Mouse (Mus musculus): ENCODE measurements around the gene Ndufs5. TPM values are rescaled to one million over a fixed set of nuclear protein-coding genes. Genes with fewer than 3 reads are reported as not detected.

The Ndufs5 gene
- polyA plus RNA-seq, 1 experiment from 2014 or later, result 586 TPM

DNA sequence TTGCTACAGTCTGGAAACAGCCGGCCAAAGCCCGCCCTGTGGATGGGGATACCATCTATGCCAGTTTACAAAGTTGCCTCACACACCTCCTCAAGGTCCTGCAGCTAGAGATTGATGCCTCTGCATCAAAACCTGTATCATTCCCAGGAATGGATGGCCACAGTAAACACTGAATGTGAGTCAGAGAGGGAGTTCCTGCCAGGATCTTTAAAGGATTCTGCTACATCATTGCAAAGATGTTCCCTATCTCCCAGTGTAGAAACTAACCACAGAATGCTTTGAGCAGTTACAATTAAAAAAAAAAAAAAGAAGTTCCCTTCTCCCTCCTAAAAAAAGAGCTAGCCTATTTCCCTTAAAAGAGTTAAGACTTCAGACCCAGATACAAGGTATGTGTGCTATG lies 12.7 kb downstream of the Ndufs5 start:
- H3K27me3 ChIP-seq (ENCODE audit: control insufficient read depth, insufficient read depth, low read length), result no peaks in the 10 kb centered on the region
- WGBS, result 90% methylated on average over 2 of the region's 2 CpGs
- no peak overlapping the region for H3K4me2 ChIP-seq (ENCODE audit: low read depth, low read length)
- H3K9ac ChIP-seq (replicated peaks; ENCODE audit: low read depth, low read length), result no peak overlapping the region
- no peak overlapping the region for H3K4me3 ChIP-seq (ENCODE audit: low read depth, low read length)
- no peak for ATAC-seq (ENCODE audit: low read depth)
- H3K27ac ChIP-seq (ENCODE audit: low read depth, low read length), result no peak overlapping the region
- H3K9me3 ChIP-seq (ENCODE audit: control insufficient read depth, low read length), result no peaks in the 10 kb centered on the region
- no peaks in the 10 kb centered on the region for H3K36me3 ChIP-seq (ENCODE audit: control insufficient read depth, insufficient read depth, low read length)
- H3K4me1 ChIP-seq (ENCODE audit: control insufficient read depth, insufficient read depth, low read length), result no peaks in the 10 kb centered on the region

DNA sequence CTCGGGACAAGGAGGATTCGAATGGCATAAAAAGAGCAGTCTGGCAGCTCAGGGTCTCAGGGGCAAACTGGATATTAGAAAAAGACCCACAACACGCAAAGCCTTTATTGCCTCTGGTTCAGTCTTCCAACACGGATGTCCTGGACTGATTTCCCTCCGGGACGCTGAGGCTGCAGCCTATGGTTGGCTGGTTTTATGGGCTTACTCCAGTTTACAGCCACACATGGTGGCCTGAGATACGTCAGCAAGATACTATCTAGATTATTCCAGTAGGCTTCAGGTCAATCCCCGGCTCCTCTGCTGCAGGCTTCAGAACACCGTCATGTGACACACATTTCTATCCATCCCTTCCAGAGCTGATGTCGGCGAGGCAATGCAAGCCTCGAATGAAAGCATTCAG lies 24.6 kb downstream of the Ndufs5 start:
- Histone ChIP-seq H3K9me3 (ENCODE audit: control insufficient read depth, low read length) (no peaks in the 10 kb centered on the region), H3K4me2 (ENCODE audit: low read depth, low read length) (no peak overlapping the region), H3K27me3 (ENCODE audit: control insufficient read depth, insufficient read depth, low read length) (no peaks in the 10 kb centered on the region), H3K36me3 (ENCODE audit: control insufficient read depth, insufficient read depth, low read length) (no peaks in the 10 kb centered on the region), H3K4me3 (ENCODE audit: low read depth, low read length) (no peak overlapping the region), H3K4me1 (ENCODE audit: control insufficient read depth, insufficient read depth, low read length) (no peaks in the 10 kb centered on the region), H3K27ac (ENCODE audit: low read depth, low read length) (no peak overlapping the region), H3K9ac (replicated peaks; ENCODE audit: low read depth, low read length) (no peak overlapping the region)
- ATAC-seq (ENCODE audit: low read depth), result peak; percentile 65
- 61% methylated on average over 12 of the region's 12 CpGs for WGBS

DNA sequence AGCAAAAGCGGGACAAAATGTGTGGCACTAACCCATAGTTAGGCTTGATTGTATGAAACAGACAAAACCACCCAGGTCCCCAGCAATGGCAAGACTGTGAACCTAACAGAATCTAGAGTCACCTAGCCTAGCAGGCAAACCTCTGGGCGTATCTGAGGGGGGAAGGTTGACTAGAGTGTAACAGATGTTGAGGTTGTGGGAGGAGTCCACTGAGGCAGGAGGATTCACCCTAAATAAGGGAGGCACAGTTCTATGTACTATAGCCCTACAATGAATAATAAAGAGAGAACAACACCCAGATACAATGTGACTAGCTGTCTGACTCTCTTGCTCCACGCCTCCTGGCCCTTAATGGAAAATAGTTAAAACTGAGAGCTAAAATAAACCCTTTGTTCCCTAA lies 25.9 kb downstream of the Ndufs5 start:
- H3K36me3 ChIP-seq (ENCODE audit: control insufficient read depth, insufficient read depth, low read length), result no peaks in the 10 kb centered on the region
- no peak for ATAC-seq (ENCODE audit: low read depth)
- WGBS, result 82% methylated on average over 3 of the region's 3 CpGs

DNA sequence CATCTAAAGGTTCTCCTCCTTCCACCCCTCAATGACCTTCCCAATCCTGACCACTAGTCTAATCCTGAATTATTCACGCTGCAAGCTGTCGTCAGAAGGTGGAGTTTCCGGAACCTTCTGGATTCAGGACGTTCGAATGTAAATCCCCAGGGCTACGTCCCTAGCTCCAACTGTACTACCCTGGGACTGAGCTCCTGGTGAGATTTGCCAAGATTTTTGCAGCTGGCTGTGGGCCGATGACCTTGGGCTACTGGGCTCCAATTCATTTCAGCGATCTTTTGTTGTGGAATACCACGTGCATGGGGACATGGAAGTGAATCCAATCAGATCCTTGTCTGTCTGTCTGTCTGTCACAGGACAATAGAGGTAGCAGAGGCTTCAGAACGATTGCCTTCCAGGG lies 27.7 kb downstream of the Ndufs5 start:
- Histone ChIP-seq H3K4me2 (ENCODE audit: low read depth, low read length) (no peak overlapping the region), H3K27me3 (ENCODE audit: control insufficient read depth, insufficient read depth, low read length) (no peaks in the 10 kb centered on the region), H3K9ac (replicated peaks; ENCODE audit: low read depth, low read length) (no peak overlapping the region), H3K36me3 (ENCODE audit: control insufficient read depth, insufficient read depth, low read length) (no peaks in the 10 kb centered on the region), H3K9me3 (ENCODE audit: control insufficient read depth, low read length) (no peaks in the 10 kb centered on the region), H3K27ac (ENCODE audit: low read depth, low read length) (no peak overlapping the region), H3K4me1 (ENCODE audit: control insufficient read depth, insufficient read depth, low read length) (peaks cover 11% of the 10 kb centered on the region), H3K4me3 (ENCODE audit: low read depth, low read length) (no peak overlapping the region)
- no peak for ATAC-seq (ENCODE audit: low read depth)
- WGBS, result 85% methylated on average over 10 of the region's 10 CpGs

More for the DNA sequence above, 25.9 kb downstream of the Ndufs5 start:
- Histone ChIP-seq H3K4me2 (ENCODE audit: low read depth, low read length) (no peak overlapping the region), H3K9ac (replicated peaks; ENCODE audit: low read depth, low read length) (no peak overlapping the region), H3K4me1 (ENCODE audit: control insufficient read depth, insufficient read depth, low read length) (peaks cover 3% of the 10 kb centered on the region; the same call in 1 of the 2 replicates), H3K27me3 (ENCODE audit: control insufficient read depth, insufficient read depth, low read length) (no peaks in the 10 kb centered on the region), H3K4me3 (ENCODE audit: low read depth, low read length) (no peak overlapping the region), H3K27ac (ENCODE audit: low read depth, low read length) (no peak overlapping the region), H3K9me3 (ENCODE audit: control insufficient read depth, low read length) (no peaks in the 10 kb centered on the region)

DNA sequence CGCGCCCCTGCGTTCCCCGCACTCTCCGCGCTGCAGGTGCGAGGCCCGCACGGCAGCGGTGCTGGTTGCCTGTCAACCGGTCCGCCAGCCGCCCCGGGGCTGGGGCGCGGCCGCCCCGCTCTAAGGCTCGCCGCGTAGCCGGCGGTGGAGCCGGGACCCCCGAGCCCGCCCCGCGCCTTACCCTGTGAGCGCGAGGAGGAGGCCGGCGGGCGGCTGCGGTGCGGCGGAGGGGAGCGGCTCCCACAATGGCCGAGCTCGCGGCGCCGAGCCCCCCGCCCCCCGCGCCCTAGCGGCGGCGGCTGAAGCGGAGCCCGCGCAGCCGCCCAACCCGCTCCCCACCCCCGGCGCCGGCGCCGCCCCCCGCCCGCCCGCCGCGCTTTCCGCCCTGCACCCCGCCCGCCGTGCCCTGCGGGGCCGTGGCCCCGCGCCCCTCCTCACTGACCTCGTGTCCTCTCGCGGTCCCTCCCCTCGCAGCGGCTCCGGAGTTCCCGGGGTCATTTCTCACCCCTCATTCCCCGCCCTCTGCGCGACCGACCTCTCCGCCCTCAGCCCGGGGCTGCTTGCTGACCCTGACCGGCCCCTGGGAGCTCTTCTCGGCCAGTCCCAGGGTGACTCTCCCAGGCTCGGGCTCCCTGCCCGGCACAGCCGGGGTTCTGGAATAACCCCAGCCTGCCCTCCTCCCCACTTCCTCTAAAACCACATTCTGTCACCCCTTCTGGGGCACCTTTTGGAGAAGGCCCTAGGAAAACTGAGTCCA lies 30.8 kb downstream of the Ndufs5 start:
- Histone ChIP-seq H3K9me3 (ENCODE audit: control insufficient read depth, low read length) (no peaks in the 10 kb centered on the region), H3K4me1 (ENCODE audit: control insufficient read depth, insufficient read depth, low read length) (peaks cover 24% of the 10 kb centered on the region), H3K9ac (replicated peaks; ENCODE audit: low read depth, low read length) (peak overlapping the region; percentile 97), H3K36me3 (ENCODE audit: control insufficient read depth, insufficient read depth, low read length) (peaks cover 14% of the 10 kb centered on the region), H3K27me3 (ENCODE audit: control insufficient read depth, insufficient read depth, low read length) (no peaks in the 10 kb centered on the region), H3K4me3 (ENCODE audit: low read depth, low read length) (peak overlapping the region; percentile 95), H3K4me2 (ENCODE audit: low read depth, low read length) (peak overlapping the region; percentile 92), H3K27ac (ENCODE audit: low read depth, low read length) (peak overlapping the region; percentile 94)
- ATAC-seq (ENCODE audit: low read depth), result peak; percentile 57
- 0% methylated on average over 31 of the region's 89 CpGs for WGBS

DNA sequence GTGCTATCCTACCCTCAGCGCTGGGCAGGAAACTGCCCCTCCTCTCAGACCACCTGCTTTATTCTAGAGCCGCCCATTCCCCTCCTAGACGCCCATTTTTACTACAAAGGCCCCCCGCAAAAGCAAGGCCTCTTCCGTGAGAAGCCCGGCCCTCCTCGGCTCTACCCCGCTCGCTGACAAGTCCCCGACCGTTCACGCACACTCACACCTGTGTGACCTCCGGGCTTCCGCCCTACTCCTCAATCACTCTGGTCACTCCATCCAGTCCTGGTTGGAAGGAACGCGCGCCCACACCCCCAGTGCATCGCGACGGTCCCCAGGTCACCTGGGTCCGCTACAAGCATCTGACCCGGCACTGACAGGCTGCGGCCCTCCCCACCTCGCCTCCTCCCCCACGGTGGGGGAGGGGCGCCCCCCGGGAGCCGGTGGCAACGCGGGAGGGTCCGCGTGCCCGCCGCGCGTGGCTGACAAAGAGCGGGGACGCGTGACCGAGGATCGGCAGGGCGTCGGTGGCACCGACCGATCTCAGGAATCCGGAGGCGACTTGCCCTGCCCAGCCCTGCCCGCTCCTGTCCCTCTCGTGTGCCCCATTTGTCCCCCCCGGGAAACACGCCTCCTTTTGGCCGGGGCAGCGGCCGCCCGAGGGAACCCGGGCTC lies 31.5 kb downstream of the Ndufs5 start:
- under 1% methylated on average over 45 of the region's 56 CpGs for WGBS
- Histone ChIP-seq H3K4me1 (ENCODE audit: control insufficient read depth, insufficient read depth, low read length) (peaks cover 24% of the 10 kb centered on the region), H3K9me3 (ENCODE audit: control insufficient read depth, low read length) (no peaks in the 10 kb centered on the region), H3K9ac (replicated peaks; ENCODE audit: low read depth, low read length) (peak overlapping the region; percentile 97), H3K4me2 (ENCODE audit: low read depth, low read length) (peak overlapping the region; percentile 92), H3K36me3 (ENCODE audit: control insufficient read depth, insufficient read depth, low read length) (peaks cover 14% of the 10 kb centered on the region), H3K27ac (ENCODE audit: low read depth, low read length) (peak overlapping the region; percentile 94), H3K27me3 (ENCODE audit: control insufficient read depth, insufficient read depth, low read length) (no peaks in the 10 kb centered on the region), H3K4me3 (ENCODE audit: low read depth, low read length) (peak overlapping the region; percentile 95)
- ATAC-seq (ENCODE audit: low read depth), result peak; percentile 55

DNA sequence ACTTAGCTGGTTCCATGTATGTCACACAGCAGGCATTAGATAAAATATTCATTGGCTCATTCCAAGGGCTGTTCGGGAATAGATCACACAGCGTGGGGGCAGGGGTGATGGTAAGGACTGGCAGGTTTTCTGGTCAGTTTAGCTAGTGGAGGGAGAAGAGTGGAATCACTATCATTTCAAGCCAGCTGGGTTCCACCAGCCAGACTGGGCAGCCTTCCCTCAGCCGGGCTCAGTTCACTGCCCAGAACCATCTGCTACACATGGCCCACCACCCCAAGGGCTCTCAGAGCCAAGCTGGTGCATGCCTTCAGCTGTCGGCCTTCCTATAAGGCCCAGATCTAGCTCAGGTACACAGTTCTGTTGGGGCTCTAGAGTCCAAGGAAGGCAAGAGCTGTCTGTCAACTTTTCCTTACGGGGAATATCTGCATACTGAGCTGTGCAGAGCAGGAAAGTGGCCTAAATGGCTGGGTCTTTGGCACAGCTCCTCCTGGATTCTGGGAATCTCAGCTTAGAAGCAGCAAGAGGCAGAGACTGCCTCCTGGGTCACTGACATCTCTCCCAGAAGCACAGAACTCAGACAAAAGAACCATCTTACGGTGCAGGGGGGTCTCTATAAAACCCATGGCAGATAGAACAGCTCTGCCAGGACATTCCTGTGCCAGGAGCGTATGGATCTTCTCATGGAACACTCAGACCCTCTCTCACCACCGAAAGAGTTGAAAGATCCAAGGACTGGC lies 32.3 kb downstream of the Ndufs5 start:
- Histone ChIP-seq H3K9me3 (ENCODE audit: control insufficient read depth, low read length) (no peaks in the 10 kb centered on the region), H3K4me1 (ENCODE audit: control insufficient read depth, insufficient read depth, low read length) (peaks cover 24% of the 10 kb centered on the region), H3K9ac (replicated peaks; ENCODE audit: low read depth, low read length) (peak overlapping the region; percentile 97), H3K36me3 (ENCODE audit: control insufficient read depth, insufficient read depth, low read length) (peaks cover 14% of the 10 kb centered on the region), H3K4me3 (ENCODE audit: low read depth, low read length) (peak overlapping the region; percentile 95), H3K27me3 (ENCODE audit: control insufficient read depth, insufficient read depth, low read length) (no peaks in the 10 kb centered on the region), H3K4me2 (ENCODE audit: low read depth, low read length) (peak overlapping the region; percentile 92), H3K27ac (ENCODE audit: low read depth, low read length) (no peak overlapping the region; the same call in 1 of the 2 replicates)
- WGBS, result 31% methylated on average over 8 of the region's 8 CpGs
- peak; percentile 7; the same call in 1 of the 2 replicates for ATAC-seq (ENCODE audit: low read depth)

DNA sequence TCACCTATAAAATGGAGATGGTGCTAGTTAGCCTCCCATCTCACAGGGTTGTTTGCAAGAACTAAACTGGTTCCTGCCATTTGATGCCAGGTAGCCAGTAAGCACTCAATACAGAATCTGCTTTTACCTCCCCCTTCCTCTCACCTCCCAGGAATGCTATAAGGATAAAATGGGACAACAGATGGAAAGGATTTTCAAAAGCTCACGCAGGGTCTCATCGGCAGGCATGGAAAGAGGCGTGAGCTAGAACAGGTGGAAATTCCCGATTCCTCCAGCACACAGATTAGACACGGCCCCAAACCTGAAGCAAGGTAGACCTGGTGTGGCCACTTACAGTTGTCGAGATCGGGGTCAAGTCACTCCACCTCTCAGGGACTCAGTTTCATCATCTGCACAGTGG lies 33.0 kb downstream of the Ndufs5 start:
- H3K9me3 ChIP-seq (ENCODE audit: control insufficient read depth, low read length), result no peaks in the 10 kb centered on the region
- H3K27me3 ChIP-seq (ENCODE audit: control insufficient read depth, insufficient read depth, low read length), result no peaks in the 10 kb centered on the region
- H3K4me3 ChIP-seq (ENCODE audit: low read depth, low read length), result peak overlapping the region; percentile 95
- H3K27ac ChIP-seq (ENCODE audit: low read depth, low read length), result no peak overlapping the region; the same call in 1 of the 2 replicates
- 74% methylated on average over 7 of the region's 7 CpGs for WGBS
- peak overlapping the region; percentile 92 for H3K4me2 ChIP-seq (ENCODE audit: low read depth, low read length)
- H3K4me1 ChIP-seq (ENCODE audit: control insufficient read depth, insufficient read depth, low read length), result peaks cover 24% of the 10 kb centered on the region
- peaks cover 14% of the 10 kb centered on the region for H3K36me3 ChIP-seq (ENCODE audit: control insufficient read depth, insufficient read depth, low read length)
- H3K9ac ChIP-seq (replicated peaks; ENCODE audit: low read depth, low read length), result peak overlapping the region; percentile 97; the same call in 1 of the 2 replicates
- ATAC-seq (ENCODE audit: low read depth), result no peak
